Mouse (Mus musculus) thymus, postnatal 36 days (tissue): ENCODE data around the gene Foxp1.

Experiments
- DNase-seq, 2 experiments: peaks; one replicate each; pipeline ENCODE4 v3.0.0; 2022; ENCODE audit warnings: mixed read lengths in 2 of 2

The Foxp1 gene

GRCm38 (mm10) chr6:99353441-99353840 is 169.1 kb downstream of the Foxp1 start:
- DNase-seq = no peak

- no peak for DNase-seq
Measured at GRCm38 (mm10) chr6:99350566-99350965, 172.0 kb downstream of the Foxp1 start.

- DNase-seq = no peak
Measured at GRCm38 (mm10) chr6:99350156-99350555, 172.4 kb downstream of the Foxp1 start.

- no peak for DNase-seq
Measured at GRCm38 (mm10) chr6:99347836-99348235, 174.7 kb downstream of the Foxp1 start.

- no peak for DNase-seq
Measured at GRCm38 (mm10) chr6:99344966-99345365, 177.6 kb downstream of the Foxp1 start.

- no peak for DNase-seq
Measured at GRCm38 (mm10) chr6:99344357-99344756, 178.2 kb downstream of the Foxp1 start.

- DNase-seq = no peak
Measured at GRCm38 (mm10) chr6:99343815-99344214, 178.7 kb downstream of the Foxp1 start.

GRCm38 (mm10) chr6:99342416-99342815 is 180.1 kb downstream of the Foxp1 start:
- no peak for DNase-seq

- DNase-seq = no peak
Measured at GRCm38 (mm10) chr6:99340902-99341301, 181.6 kb downstream of the Foxp1 start.

GRCm38 (mm10) chr6:99339986-99340721 is 182.4 kb downstream of the Foxp1 start:
- DNase-seq = no peak

- DNase-seq = no peak
Measured at GRCm38 (mm10) chr6:99339343-99339620, 183.2 kb downstream of the Foxp1 start.

- DNase-seq = no peak
Measured at GRCm38 (mm10) chr6:99338593-99339342, 183.8 kb downstream of the Foxp1 start.

- DNase-seq = no peak
Measured at GRCm38 (mm10) chr6:99338174-99338573, 184.3 kb downstream of the Foxp1 start.

- no peak for DNase-seq
Measured at GRCm38 (mm10) chr6:99337575-99337974, 184.9 kb downstream of the Foxp1 start.

- DNase-seq = no peak
Measured at GRCm38 (mm10) chr6:99336191-99336590, 186.3 kb downstream of the Foxp1 start.

- DNase-seq = no peak
Measured at GRCm38 (mm10) chr6:99335174-99335830, 187.2 kb downstream of the Foxp1 start.

- DNase-seq = no peak
Measured at GRCm38 (mm10) chr6:99334255-99334654, 188.3 kb downstream of the Foxp1 start.

- DNase-seq = no peak
Measured at GRCm38 (mm10) chr6:99333127-99333526, 189.4 kb downstream of the Foxp1 start.

- no peak for DNase-seq
Measured at GRCm38 (mm10) chr6:99330169-99330568, 192.4 kb downstream of the Foxp1 start.

- DNase-seq = no peak
Measured at GRCm38 (mm10) chr6:99328634-99329033, 193.9 kb downstream of the Foxp1 start.

- no peak for DNase-seq
Measured at GRCm38 (mm10) chr6:99328146-99328545, 194.4 kb downstream of the Foxp1 start.

- DNase-seq = no peak
Measured at GRCm38 (mm10) chr6:99327721-99328120, 194.8 kb downstream of the Foxp1 start.

GRCm38 (mm10) chr6:99325881-99326280 is 196.6 kb downstream of the Foxp1 start:
- DNase-seq = no peak

- no peak for DNase-seq
Measured at GRCm38 (mm10) chr6:99325461-99325860, 197.1 kb downstream of the Foxp1 start.
